Mouse (Mus musculus): ENCODE measurements around the gene Cd209g. TPM values are rescaled to one million over a fixed set of nuclear protein-coding genes. Genes with fewer than 3 reads are reported as not detected.

Gene Cd209g
- polyA plus RNA-seq, 2 experiments, result 0.03 TPM; not detected in 1

- H3K4me2 ChIP-seq (ENCODE audit: low read depth), result no peak overlapping the region
- ATAC-seq (ENCODE audit: insufficient read depth) (no peak), DNase-seq (ENCODE audit: low read depth in 3 of 3, low spot score in 3 of 3) (no peak)
- 71% methylated on average over 8 of the region's 8 CpGs for WGBS (ENCODE audit: insufficient replicate concordance)
- no peaks in the 10 kb centered on the region for H3K9me3 ChIP-seq (ENCODE audit: control insufficient read depth, low read length)
- no peak overlapping the region for H3K27ac ChIP-seq
- H3K9ac ChIP-seq (replicated peaks), result no peak overlapping the region
- no peaks in the 10 kb centered on the region for H3K27me3 ChIP-seq (ENCODE audit: control insufficient read depth, insufficient read depth, low read length)
- peaks cover 4 to 11% of the 10 kb centered on the region in 2 experiments for H3K4me1 ChIP-seq (replicated peaks; ENCODE audit: control insufficient read depth in 2 of 2, insufficient read depth in 2 of 2, low read length in 1 of 2)
- H3K36me3 ChIP-seq (replicated peaks; ENCODE audit: control insufficient read depth, insufficient read depth, low read depth), result peaks cover 3% of the 10 kb centered on the region
- TF ChIP-seq CTCF (IDR thresholded peaks at IDR 0.05; ENCODE audit: low read depth) (no peak), EP300 (IDR thresholded peaks at IDR 0.05; ENCODE audit: low read depth) (no peak)
- no peak overlapping the region for H3K4me3 ChIP-seq (ENCODE audit: insufficient read depth in 1 of 2, low read depth in 2 of 2, low read length in 2 of 2)
These were observed 49.5 kb downstream of the Cd209g start for GRCm38 (mm10) chr8:4183409-4183808.

DNA sequence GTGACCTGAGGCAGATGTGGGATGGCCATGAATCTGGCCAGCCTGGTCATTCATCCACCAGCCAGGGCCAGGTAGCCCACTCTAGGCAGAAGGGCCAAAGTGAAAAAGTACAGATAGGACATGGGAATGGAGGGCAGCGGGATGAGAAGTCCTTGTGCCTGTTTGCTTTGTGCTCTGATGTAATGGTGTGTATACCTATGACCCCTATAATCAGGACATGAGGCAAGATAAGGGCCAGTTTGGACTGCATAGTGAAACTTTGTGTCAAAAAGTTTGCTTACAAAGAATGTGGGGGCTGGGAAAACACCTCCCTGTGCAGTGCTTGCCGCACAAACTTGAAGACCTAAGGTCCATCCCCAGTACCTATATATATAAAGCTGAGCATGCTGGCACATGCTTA, 52.3 kb downstream of the Cd209g start:
- H3K4me1 ChIP-seq (replicated peaks; ENCODE audit: control insufficient read depth in 2 of 2, insufficient read depth in 2 of 2, low read length in 1 of 2), result peaks cover 18 to 23% of the 10 kb centered on the region in 2 experiments
- 69% methylated on average over 2 of the region's 2 CpGs for WGBS (ENCODE audit: insufficient replicate concordance)
- no peak overlapping the region for H3K4me3 ChIP-seq (ENCODE audit: insufficient read depth in 1 of 2, low read depth in 2 of 2, low read length in 2 of 2)
- DNase-seq (ENCODE audit: low read depth in 3 of 3, low spot score in 3 of 3), result peak in 1 of 3 experiments; percentile 18
- TF ChIP-seq EP300 (IDR thresholded peaks at IDR 0.05; ENCODE audit: low read depth) (no peak), CTCF (IDR thresholded peaks at IDR 0.05; ENCODE audit: low read depth) (no peak)
- H3K9ac ChIP-seq (replicated peaks), result no peak overlapping the region
- no peaks in the 10 kb centered on the region for H3K27me3 ChIP-seq (ENCODE audit: control insufficient read depth, insufficient read depth, low read length)
- no peaks in the 10 kb centered on the region for H3K9me3 ChIP-seq (ENCODE audit: control insufficient read depth, low read length)
- H3K27ac ChIP-seq, result no peak overlapping the region
- ATAC-seq (ENCODE audit: insufficient read depth), result no peak
- peaks cover 3% of the 10 kb centered on the region for H3K36me3 ChIP-seq (replicated peaks; ENCODE audit: control insufficient read depth, insufficient read depth, low read depth)
- no peak overlapping the region for H3K4me2 ChIP-seq (ENCODE audit: low read depth)

Other genes starting within 250 kb of the Cd209g start
- gene Cd209b, start 207.3 kb upstream of the Cd209g start, polyA plus RNA-seq (2012; rRNA removed), result not detected in 2 replicates
- gene Cd209b, start 207.3 kb upstream of the Cd209g start, polyA plus RNA-seq (2014; fragmentation: Nextera tagmentation; extraction: Ambion mirVana), result not detected in 2 replicates
- 0.04 TPM in 1 of 2 replicates, not detected in the other for gene Cd209c, start 179.4 kb upstream of the Cd209g start, polyA plus RNA-seq (2012; rRNA removed)
- 0.09 and 0.14 TPM in 2 replicates for gene Cd209c, start 179.4 kb upstream of the Cd209g start, polyA plus RNA-seq (2014; fragmentation: Nextera tagmentation; extraction: Ambion mirVana)
- 0.27 and 0.48 TPM in 2 replicates for gene Cd209f, start 28.3 kb upstream of the Cd209g start, polyA plus RNA-seq (2012; rRNA removed)
- 0.76 and 0.97 TPM in 2 replicates for gene Cd209f, start 28.3 kb upstream of the Cd209g start, polyA plus RNA-seq (2014; fragmentation: Nextera tagmentation; extraction: Ambion mirVana)
- gene Evi5l, start 32.5 kb downstream of the Cd209g start, polyA plus RNA-seq (2012; rRNA removed), result 3.3 TPM in 2 replicates
- gene Evi5l, start 32.5 kb downstream of the Cd209g start, polyA plus RNA-seq (2014; fragmentation: Nextera tagmentation; extraction: Ambion mirVana), result 3.4 and 4.9 TPM in 2 replicates
- gene Prr36, start 83.4 kb downstream of the Cd209g start, polyA plus RNA-seq (2012; rRNA removed), result 0.22 and 0.39 TPM in 2 replicates
- 0.17 and 0.33 TPM in 2 replicates for gene Prr36, start 83.4 kb downstream of the Cd209g start, polyA plus RNA-seq (2014; fragmentation: Nextera tagmentation; extraction: Ambion mirVana)
- 0.03 and 0.04 TPM in 2 replicates for gene Lrrc8e, start 92.7 kb downstream of the Cd209g start, polyA plus RNA-seq (2012; rRNA removed)
- gene Lrrc8e, start 92.7 kb downstream of the Cd209g start, polyA plus RNA-seq (2014; fragmentation: Nextera tagmentation; extraction: Ambion mirVana), result 0.13 and 0.18 TPM in 2 replicates
- 11.7 and 13.2 TPM in 2 replicates for gene Map2k7, start 104.6 kb downstream of the Cd209g start, polyA plus RNA-seq (2012; rRNA removed)
- gene Map2k7, start 104.6 kb downstream of the Cd209g start, polyA plus RNA-seq (2014; fragmentation: Nextera tagmentation; extraction: Ambion mirVana), result 6.6 and 7.8 TPM in 2 replicates
- 0.47 and 0.66 TPM in 2 replicates for gene Gm49320, start 104.8 kb downstream of the Cd209g start, polyA plus RNA-seq (2012; rRNA removed)
- 0.05 and 0.14 TPM in 2 replicates for gene Gm49320, start 104.8 kb downstream of the Cd209g start, polyA plus RNA-seq (2014; fragmentation: Nextera tagmentation; extraction: Ambion mirVana)
- gene Tgfbr3l, start 114.1 kb downstream of the Cd209g start, polyA plus RNA-seq (2012; rRNA removed), result 5.2 and 6.4 TPM in 2 replicates
- 0.30 and 0.34 TPM in 2 replicates for gene Tgfbr3l, start 114.1 kb downstream of the Cd209g start, polyA plus RNA-seq (2014; fragmentation: Nextera tagmentation; extraction: Ambion mirVana)
- 11.5 and 13.0 TPM in 2 replicates for gene Snapc2, start 119.0 kb downstream of the Cd209g start, polyA plus RNA-seq (2012; rRNA removed)
- 14.1 and 15.5 TPM in 2 replicates for gene Snapc2, start 119.0 kb downstream of the Cd209g start, polyA plus RNA-seq (2014; fragmentation: Nextera tagmentation; extraction: Ambion mirVana)
- gene Ctxn1, start 125.2 kb downstream of the Cd209g start, polyA plus RNA-seq (2012; rRNA removed), result 3.0 and 4.6 TPM in 2 replicates
- gene Ctxn1, start 125.2 kb downstream of the Cd209g start, polyA plus RNA-seq (2014; fragmentation: Nextera tagmentation; extraction: Ambion mirVana), result 1.1 and 1.2 TPM in 2 replicates
- 28.3 and 41.3 TPM in 2 replicates for gene Timm44, start 141.8 kb downstream of the Cd209g start, polyA plus RNA-seq (2012; rRNA removed)
- gene Timm44, start 141.8 kb downstream of the Cd209g start, polyA plus RNA-seq (2014; fragmentation: Nextera tagmentation; extraction: Ambion mirVana), result 38.5 and 42.4 TPM in 2 replicates
- gene Ccl25, start 191.1 kb downstream of the Cd209g start, polyA plus RNA-seq (2012; rRNA removed), result 4.2 TPM in 2 replicates
- 4.0 and 5.2 TPM in 2 replicates for gene Ccl25, start 191.1 kb downstream of the Cd209g start, polyA plus RNA-seq (2014; fragmentation: Nextera tagmentation; extraction: Ambion mirVana)
- 23.9 and 32.5 TPM in 2 replicates for gene Elavl1, start 191.3 kb downstream of the Cd209g start, polyA plus RNA-seq (2012; rRNA removed)
- gene Elavl1, start 191.3 kb downstream of the Cd209g start, polyA plus RNA-seq (2014; fragmentation: Nextera tagmentation; extraction: Ambion mirVana), result 94.5 and 118 TPM in 2 replicates